9 mouse cellular contexts compared by ENCODE assay signal in genomic region chr10:87787521-87787920, GRCm38 (mm10).
A peak's percentile ranks its signal among the peaks of the same experiment; 100 is the strongest.
DNase-seq lines count a peak whose midpoint lies in the region; ATAC-seq and TF ChIP-seq lines count a peak whose summit lies in the region.
"Had no signal": no experiment of that assay in that cellular context is flagged by ENCODE, and none has a peak within 500 bp of the region (broad histone marks: within the 10 kb centered on the region; RNA-seq: fewer than 3 reads in every experiment).

No protein-coding gene starts in this region.

- H3K4me2 ChIP-seq in heart, postnatal 0 days (ENCODE audit: low read depth, low read length), result no peak overlapping the region
- H3K4me2 ChIP-seq in stomach, postnatal 0 days (replicated peaks; ENCODE audit: low read depth), result no peak overlapping the region
- H3K4me2 ChIP-seq: liver, embryonic 15.5 days had no signal

- ATAC-seq in heart, postnatal 0 days (ENCODE audit: insufficient read depth, low read depth), result peak; percentile 17; the same call in 1 of the 2 replicates
- ATAC-seq in stomach, postnatal 0 days (ENCODE audit: low FRiP score, low TSS enrichment), result peak; percentile 73; the same call in 1 of the 2 replicates

- H3K27me3 ChIP-seq in heart, postnatal 0 days (ENCODE audit: control insufficient read depth, insufficient read depth, low read length), result no peaks in the 10 kb centered on the region
- no peaks in the 10 kb centered on the region for H3K27me3 ChIP-seq in stomach, postnatal 0 days (ENCODE audit: control insufficient read depth, insufficient read depth, low read length)
- H3K27me3 ChIP-seq: liver, embryonic 15.5 days had no signal

- H3K4me1 ChIP-seq in heart, postnatal 0 days (ENCODE audit: control insufficient read depth, insufficient read depth), result no peaks in the 10 kb centered on the region
- no peaks in the 10 kb centered on the region for H3K4me1 ChIP-seq in stomach, postnatal 0 days (replicated peaks; ENCODE audit: control insufficient read depth, insufficient read depth)
- H3K4me1 ChIP-seq: liver, embryonic 15.5 days had no signal

- peak; percentile 39 for DNase-seq in urinary bladder, postnatal 14 days (ENCODE audit: low spot score)
- DNase-seq in urinary bladder, postnatal 10 days (ENCODE audit: low spot score), result no peak
- DNase-seq in heart, postnatal 0 days (ENCODE audit: low spot score), result peak; percentile 7
- peak; percentile 14 to 48 for DNase-seq in layer of hippocampus, postnatal 14 days (ENCODE audit: low spot score in 2 of 2)
- DNase-seq in stomach, postnatal 0 days (ENCODE audit: low spot score), result peak; percentile 51
- no peak for DNase-seq in spleen, postnatal 4 days (ENCODE audit: low spot score in 2 of 2)
- DNase-seq in retina, postnatal 1 day, result no peak
- no peak for DNase-seq in thymus, postnatal 25 days

- no peak overlapping the region for H3K27ac ChIP-seq in heart, postnatal 0 days (ENCODE audit: low read depth)
- no peak overlapping the region for H3K27ac ChIP-seq in stomach, postnatal 0 days (replicated peaks)
- H3K27ac ChIP-seq: liver, embryonic 15.5 days had no signal

- TF ChIP-seq CTCF in heart, postnatal 0 days (IDR thresholded peaks at IDR 0.05; ENCODE audit: low read depth), result no peak
- TF ChIP-seq CTCF in stomach, postnatal 0 days (IDR thresholded peaks at IDR 0.05; ENCODE audit: low read depth), result no peak

- no peaks in the 10 kb centered on the region for H3K9me3 ChIP-seq in heart, postnatal 0 days (replicated peaks; ENCODE audit: control insufficient read depth, low read length)
- no peaks in the 10 kb centered on the region for H3K9me3 ChIP-seq in stomach, postnatal 0 days (ENCODE audit: control insufficient read depth, low read length)
- H3K9me3 ChIP-seq: liver, embryonic 15.5 days had no signal

- TF ChIP-seq EP300 in heart, postnatal 0 days (IDR thresholded peaks at IDR 0.05; ENCODE audit: low read depth), result no peak
- no peak for TF ChIP-seq EP300 in stomach, postnatal 0 days (optimal IDR thresholded peaks at IDR 0.05)

- H3K9ac ChIP-seq in heart, postnatal 0 days (replicated peaks; ENCODE audit: low read depth, low read length), result no peak overlapping the region
- H3K9ac ChIP-seq in stomach, postnatal 0 days (ENCODE audit: low read length), result no peak overlapping the region
- H3K9ac ChIP-seq: liver, embryonic 15.5 days had no signal

- no peaks in the 10 kb centered on the region for H3K36me3 ChIP-seq in heart, postnatal 0 days (replicated peaks; ENCODE audit: control insufficient read depth, insufficient read depth, low read length)
- H3K36me3 ChIP-seq in stomach, postnatal 0 days (ENCODE audit: control insufficient read depth, insufficient read depth, low read length), result no peaks in the 10 kb centered on the region
- H3K36me3 ChIP-seq: liver, embryonic 15.5 days had no signal

- 49% methylated on average over 4 of the region's 4 CpGs for WGBS in heart, postnatal 0 days
- 13% methylated on average over 4 of the region's 4 CpGs for WGBS in stomach, postnatal 0 days

- H3K4me3 ChIP-seq in heart, postnatal 0 days (ENCODE audit: low read depth, low read length), result no peak overlapping the region
- H3K4me3 ChIP-seq in stomach, postnatal 0 days (ENCODE audit: low read depth, low read length), result no peak overlapping the region
- H3K4me3 ChIP-seq: liver, embryonic 15.5 days had no signal

Comparison
In these comparisons a context has a peak if more than half of its experiments do, and no peak if none do; other contexts are left out.
1. DNase-seq: peak in urinary bladder, postnatal 14 days (single experiment), heart, postnatal 0 days (single experiment), layer of hippocampus, postnatal 14 days (2 of 2) and stomach, postnatal 0 days (single experiment); none in urinary bladder, postnatal 10 days (single experiment), spleen, postnatal 4 days (0 of 2), retina, postnatal 1 day (single experiment) and thymus, postnatal 25 days (single experiment).